Mouse (Mus musculus) CH12.LX (cell line): ENCODE measurements at regions not wholly inside any gene's neighbourhood (a gene's known extent, or its start where the extent isn't known, plus 50 kb on each side); places are given as distances from the start of the nearest gene placed in this dataset.

Experiments used
- DNase-seq: peaks from one replicate; pipeline ENCODE4 v3.0.0-alpha.2; 2013; ENCODE audit errors: extremely low read depth
- H3K27ac ChIP-seq: 2 replicates; pipeline ENCODE4 v1.5.1; 2012; ENCODE audit warnings: low read depth, mild to moderate bottlenecking, control low read depth, moderate library complexity; ENCODE audit not compliant: insufficient read depth
- H3K27me3 ChIP-seq: replicated peaks from 2 replicates; pipeline ENCODE3; 2012; ENCODE audit warnings: inconsistent platforms
- H3K36me3 ChIP-seq, 2 experiments: replicated peaks in 1 of 2; 2 replicates each; pipeline versions ENCODE3 to v1.6.1; 2012; ENCODE audit warnings: inconsistent platforms in 1 of 2, low read length in 1 of 2, mild to moderate bottlenecking in 1 of 2, mixed read lengths in 1 of 2, moderate library complexity in 1 of 2; ENCODE audit not compliant: control insufficient read depth in 1 of 2, insufficient read depth in 1 of 2
- H3K4me1 ChIP-seq, 2 experiments: 2 replicates each; pipeline ENCODE4 v1.6.1; 2012; ENCODE audit warnings: inconsistent platforms in 1 of 2, moderate library complexity in 1 of 2; ENCODE audit not compliant: insufficient read depth in 2 of 2, control insufficient read depth in 1 of 2
- H3K4me2 ChIP-seq: 2 replicates; pipeline ENCODE4 v1.6.1; 2012; ENCODE audit warnings: low read depth, mild to moderate bottlenecking, control low read depth; ENCODE audit not compliant: poor library complexity, insufficient read depth, severe bottlenecking
- H3K4me3 ChIP-seq, 3 experiments: fragments of 150-350 bp in 1 of 3; sonication (generic) in 1 of 3; replicated peaks in 1 of 3; 2 replicates each; pipeline versions ENCODE3 to v1.5.1; 2011 to 2012; ENCODE audit warnings: low read depth in 2 of 3, low read length in 2 of 3, mild to moderate bottlenecking in 2 of 3, moderate library complexity in 2 of 3, control low read depth in 1 of 3, improper control_type of control experiment in 1 of 3, inconsistent platforms in 1 of 3, mixed read lengths in 1 of 3; ENCODE audit not compliant: poor library complexity in 1 of 3
- H3K79me2 ChIP-seq: replicated peaks from 2 replicates; pipeline ENCODE4 v1.6.1; 2012; ENCODE audit warnings: mild to moderate bottlenecking, moderate library complexity; ENCODE audit not compliant: control insufficient read depth, poor library complexity, insufficient read depth, severe bottlenecking; ENCODE audit errors: extremely low read depth
- H3K9ac ChIP-seq: 2 replicates; pipeline ENCODE4 v1.6.1; 2012; ENCODE audit warnings: low read depth, mild to moderate bottlenecking, control low read depth, moderate library complexity; ENCODE audit not compliant: insufficient read depth
- H3K9me3 ChIP-seq: replicated peaks from 2 replicates; pipeline ENCODE3; 2012; ENCODE audit warnings: low read length, inconsistent platforms, mixed read lengths
- BHLHE40 ChIP-seq: IDR thresholded peaks from 2 replicates; pipeline ENCODE4 v1.6.1; 2011; ENCODE audit warnings: mild to moderate bottlenecking, low read depth, low read length, improper control_type of control experiment
- CHD1 ChIP-seq: IDR thresholded peaks from 2 replicates; pipeline ENCODE4 v1.6.1; 2012; ENCODE audit warnings: low read depth, low read length, improper control_type of control experiment, inconsistent platforms
- CTCF ChIP-seq, 2 experiments: IDR thresholded peaks in 1 of 2; conservative IDR thresholded peaks in 1 of 2; 2 replicates each; pipeline ENCODE4 v1.5.1; 2011 to 2012; ENCODE audit warnings: low read depth in 2 of 2, low read length in 2 of 2, improper control_type of control experiment in 1 of 2, inconsistent platforms in 1 of 2, mild to moderate bottlenecking in 1 of 2, moderate library complexity in 1 of 2
- ELF1 ChIP-seq: IDR thresholded peaks from 2 replicates; pipeline ENCODE4 v1.6.1; 2014; ENCODE audit warnings: low read depth, mild to moderate bottlenecking, inconsistent platforms, low read length, improper control_type of control experiment
- ETS1 ChIP-seq: conservative IDR thresholded peaks from 2 replicates; pipeline ENCODE4 v1.6.1; 2012; ENCODE audit warnings: low read depth, mild to moderate bottlenecking, inconsistent platforms, low read length, improper control_type of control experiment, moderate library complexity
- HCFC1 ChIP-seq: IDR thresholded peaks from 2 replicates; pipeline ENCODE4 v1.6.1; 2012; ENCODE audit warnings: low read depth, mild to moderate bottlenecking, inconsistent platforms, low read length, improper control_type of control experiment
- MAX ChIP-seq: IDR thresholded peaks from 2 replicates; pipeline ENCODE4 v1.6.1; 2011; ENCODE audit warnings: low read length, improper control_type of control experiment
- MAZ ChIP-seq: IDR thresholded peaks from 2 replicates; pipeline ENCODE4 v1.6.1; 2012; ENCODE audit warnings: low read depth, mild to moderate bottlenecking, inconsistent platforms, low read length, improper control_type of control experiment, moderate library complexity
- MEF2A ChIP-seq: IDR thresholded peaks from 2 replicates; pipeline ENCODE4 v1.6.1; 2014; ENCODE audit warnings: low read depth, mild to moderate bottlenecking, inconsistent platforms, low read length, improper control_type of control experiment, borderline replicate concordance
- NELFE ChIP-seq: IDR thresholded peaks from 2 replicates; pipeline ENCODE4 v1.6.1; 2011; ENCODE audit warnings: low read depth, low read length, improper control_type of control experiment
- NRF1 ChIP-seq: IDR thresholded peaks from 2 replicates; pipeline ENCODE4 v1.6.1; 2014; ENCODE audit warnings: low read depth, mild to moderate bottlenecking, inconsistent platforms, low read length, improper control_type of control experiment, moderate library complexity
- PAX5 ChIP-seq: IDR thresholded peaks from 2 replicates; pipeline ENCODE4 v1.6.1; 2012; ENCODE audit warnings: low read length, inconsistent platforms, mixed read lengths
- POLR2A ChIP-seq: IDR thresholded peaks from 2 replicates; pipeline ENCODE4 v1.6.1; 2011; ENCODE audit warnings: low read depth, mild to moderate bottlenecking, improper control_type of control experiment, low read length
- RAD21 ChIP-seq: IDR thresholded peaks from 2 replicates; pipeline ENCODE4 v1.6.1; 2011; ENCODE audit warnings: low read depth, mild to moderate bottlenecking, low read length, improper control_type of control experiment, moderate library complexity
- RCOR1 ChIP-seq: conservative IDR thresholded peaks from 2 replicates; pipeline ENCODE4 v1.6.1; 2012; ENCODE audit warnings: low read depth, mild to moderate bottlenecking, inconsistent platforms, low read length, improper control_type of control experiment
- SIN3A ChIP-seq: IDR thresholded peaks from 2 replicates; pipeline ENCODE4 v1.6.1; 2012; ENCODE audit warnings: low read length, improper control_type of control experiment, inconsistent platforms
- SMC3 ChIP-seq: IDR thresholded peaks from 2 replicates; pipeline ENCODE4 v1.6.1; 2011; ENCODE audit warnings: low read depth, low read length, improper control_type of control experiment
- UBTF ChIP-seq: IDR thresholded peaks from 2 replicates; pipeline ENCODE4 v1.6.1; 2012; ENCODE audit warnings: low read depth, mild to moderate bottlenecking, inconsistent platforms, low read length, improper control_type of control experiment, moderate library complexity
- USF1 ChIP-seq: IDR thresholded peaks from 2 replicates; pipeline ENCODE4 v1.6.1; 2014; ENCODE audit warnings: low read depth, mild to moderate bottlenecking, inconsistent platforms, low read length, improper control_type of control experiment
- USF2 ChIP-seq: conservative IDR thresholded peaks from 2 replicates; pipeline ENCODE4 v1.6.1; 2011; ENCODE audit warnings: low read depth, low read length, improper control_type of control experiment
- ZC3H11A ChIP-seq: IDR thresholded peaks from 2 replicates; pipeline ENCODE4 v1.6.1; 2012; ENCODE audit warnings: low read depth, mild to moderate bottlenecking, inconsistent platforms, low read length, improper control_type of control experiment
- ZMIZ1 ChIP-seq: IDR thresholded peaks from 2 replicates; pipeline ENCODE4 v1.6.1; 2012; ENCODE audit warnings: low read depth, mild to moderate bottlenecking, inconsistent platforms, low read length, improper control_type of control experiment
- dilution Hi-C: fragments of 300-500 bp; cut with MboI; formaldehyde crosslinking; loops from 2 replicates; pipeline ENCODE4 v1.14.3; 2020; ENCODE audit warnings: low sequenced_read_pairs; ENCODE audit not compliant: extremely low pct_unique_long_range_greater_than_20kb, extremely low pct_ligation_motif_present
- in situ Hi-C: fragments of 300-500 bp; cut with MboI; formaldehyde crosslinking; loops from 3 replicates; pipeline ENCODE4 v1.14.3; 2019; ENCODE audit warnings: low sequenced_read_pairs, low pct_ligation_motif_present, low pct_unique_long_range_greater_than_20kb, mixed read lengths

GRCm38 (mm10) chr1:138388634-138389033, 115.1 kb downstream of the Atp6v1g3 start:
- peaks cover 0 to 25% of the 10 kb centered on the region in 2 experiments; a peak in 2 of 4 replicates for H3K4me1 ChIP-seq
- DNase-seq: no peak
- in situ Hi-C loops (no loop called here), dilution Hi-C loops (no loop called here)
- no peaks in the 10 kb centered on the region for H3K27me3 ChIP-seq
- no peaks in the 10 kb centered on the region for H3K9me3 ChIP-seq
- H3K4me3 ChIP-seq: no peak overlapping the region
- H3K36me3 ChIP-seq: no peaks in the 10 kb centered on the region
- no peak overlapping the region for H3K9ac ChIP-seq
- no peaks in the 10 kb centered on the region for H3K79me2 ChIP-seq
- TF ChIP-seq CHD1 (no peak), SMC3 (no peak), POLR2A (no peak), PAX5 (no peak)
- no peak overlapping the region for H3K27ac ChIP-seq
- no peak overlapping the region for H3K4me2 ChIP-seq

GRCm38 (mm10) chr1:138389676-138390075, 116.1 kb downstream of the Atp6v1g3 start:
- no peak overlapping the region for H3K27ac ChIP-seq
- H3K4me3 ChIP-seq: no peak overlapping the region
- TF ChIP-seq HCFC1 (no peak), ELF1 (no peak), CTCF (conservative IDR thresholded peaks at IDR 0.05 in 1 of 2, IDR thresholded peaks at IDR 0.05 in 1 of 2; ENCODE audit: low read depth in 2 of 2, low read length in 2 of 2) (no peak), NRF1 (no peak), ETS1 (no peak), MAX (no peak), MAZ (no peak), SIN3A (no peak), BHLHE40 (no peak), MEF2A (no peak), ZMIZ1 (no peak), ZC3H11A (no peak), UBTF (no peak), POLR2A (no peak), USF2 (no peak), RAD21 (no peak), NELFE (no peak), USF1 (no peak), RCOR1 (no peak)
- TF ChIP-seq, all 38 proteins: peak for 0
- H3K36me3 ChIP-seq: no peaks in the 10 kb centered on the region
- H3K4me1 ChIP-seq: peaks cover 0 to 15% of the 10 kb centered on the region in 2 experiments; a peak in 2 of 4 replicates
- in situ Hi-C loops: no loop called here
- no peak overlapping the region for H3K4me2 ChIP-seq
- no peak overlapping the region for H3K9ac ChIP-seq
- no peak for DNase-seq
- dilution Hi-C loops: no loop called here
- no peaks in the 10 kb centered on the region for H3K79me2 ChIP-seq
- H3K27me3 ChIP-seq: no peaks in the 10 kb centered on the region
- H3K9me3 ChIP-seq: no peaks in the 10 kb centered on the region
